Mouse (Mus musculus): ENCODE results near the gene Cyfip2.

- no peak for TF ChIP-seq CTCF (IDR thresholded peaks at IDR 0.05; ENCODE audit: extremely low read depth, insufficient read depth, low read length)
- no peak for TF ChIP-seq POLR2A (IDR thresholded peaks at IDR 0.05; ENCODE audit: extremely low read depth, insufficient read depth, low read length)
Measured at GRCm38 (mm10) chr11:46177246-46178043, 135.2 kb downstream of the Cyfip2 start.
